Mouse (Mus musculus) WW6 (cell line): ENCODE results near the gene 5430419D17Rik.

Experiments used
- DNase-seq: peaks from one replicate; pipeline ENCODE4 v3.0.0-alpha.2; 2013; ENCODE audit warnings: low read depth, low spot score

Gene 5430419D17Rik

DNA sequence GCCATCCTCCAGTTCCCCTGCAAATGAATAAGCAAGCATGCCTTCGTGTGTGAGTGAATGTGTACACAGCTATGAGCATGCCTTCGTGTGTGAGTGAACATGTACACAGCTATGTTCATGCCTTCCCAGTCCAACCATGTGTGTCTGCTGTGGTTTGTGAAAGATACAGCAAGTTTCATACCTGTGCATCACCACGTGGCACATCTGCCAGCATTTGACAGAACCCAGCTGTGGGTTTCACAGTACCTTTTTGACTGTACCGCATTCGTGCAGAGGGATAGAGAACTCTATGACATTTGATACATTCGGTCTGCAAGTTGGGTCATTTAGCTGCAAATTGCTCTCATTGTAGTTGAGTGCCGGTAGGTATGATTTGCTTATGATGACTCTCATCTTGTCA lies 140.3 kb downstream of the 5430419D17Rik start:
- no peak for DNase-seq

DNA sequence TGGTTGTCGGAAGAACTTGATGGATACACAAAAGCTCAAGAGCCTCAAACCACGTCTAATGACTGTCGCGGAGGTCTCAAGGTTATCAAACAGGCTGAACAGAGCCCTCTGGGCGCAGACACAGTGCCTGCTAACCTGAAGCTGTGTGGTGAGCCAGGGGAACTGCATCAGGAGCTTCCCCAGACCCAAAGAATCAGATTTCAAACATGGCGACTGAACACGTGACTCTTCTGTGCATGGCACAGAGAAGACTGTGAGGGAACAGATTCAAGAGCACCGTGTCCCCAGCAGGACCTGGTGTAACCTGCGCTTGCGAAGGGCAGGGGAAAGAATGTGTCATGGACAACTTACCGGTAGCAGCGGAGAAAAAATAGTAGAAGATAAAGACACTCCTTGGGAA lies 143.4 kb downstream of the 5430419D17Rik start:
- DNase-seq, result peak; percentile 24

DNA sequence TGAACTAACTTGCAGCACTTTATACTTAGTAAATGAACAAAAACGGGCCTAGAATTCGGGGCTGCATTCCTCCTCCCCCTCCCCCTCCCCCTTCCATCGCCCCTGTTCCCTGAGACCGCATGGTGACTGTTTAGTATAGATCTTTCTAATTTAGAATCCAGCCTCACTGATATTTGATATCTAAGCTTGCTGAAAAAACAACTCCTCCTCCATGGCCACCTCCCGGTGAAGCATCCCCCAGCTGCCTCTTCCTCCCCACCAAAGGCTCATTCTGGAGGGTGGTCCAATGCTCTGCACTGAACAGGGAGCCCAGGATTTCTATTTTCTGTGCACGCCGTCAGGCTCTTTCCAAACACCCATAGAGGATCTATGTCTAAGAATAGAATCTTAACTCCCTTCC lies 144.1 kb downstream of the 5430419D17Rik start:
- no peak for DNase-seq

- no peak for DNase-seq
Observed at GRCm38 (mm10) chr7:131322192-131322591, 148.0 kb downstream of the 5430419D17Rik start, which contains the start of gene Cuzd1. Gene Cuzd1 (minus strand): TSS chr7:131322292.

GRCm38 (mm10) chr7:131327054-131327453 lies 152.9 kb downstream of the 5430419D17Rik start:
- no peak for DNase-seq

GRCm38 (mm10) chr7:131329416-131329815 lies 155.2 kb downstream of the 5430419D17Rik start, which contains the start of gene Fam24b:
Gene Fam24b (minus strand): TSS chr7:131329516.
- no peak for DNase-seq

GRCm38 (mm10) chr7:131331688-131332087 lies 157.5 kb downstream of the 5430419D17Rik start:
- DNase-seq, result no peak

GRCm38 (mm10) chr7:131333564-131333963 lies 159.4 kb downstream of the 5430419D17Rik start, which contains the start of gene Fam24a:
Gene Fam24a (plus strand): TSS chr7:131333864.
- DNase-seq, result no peak

DNA sequence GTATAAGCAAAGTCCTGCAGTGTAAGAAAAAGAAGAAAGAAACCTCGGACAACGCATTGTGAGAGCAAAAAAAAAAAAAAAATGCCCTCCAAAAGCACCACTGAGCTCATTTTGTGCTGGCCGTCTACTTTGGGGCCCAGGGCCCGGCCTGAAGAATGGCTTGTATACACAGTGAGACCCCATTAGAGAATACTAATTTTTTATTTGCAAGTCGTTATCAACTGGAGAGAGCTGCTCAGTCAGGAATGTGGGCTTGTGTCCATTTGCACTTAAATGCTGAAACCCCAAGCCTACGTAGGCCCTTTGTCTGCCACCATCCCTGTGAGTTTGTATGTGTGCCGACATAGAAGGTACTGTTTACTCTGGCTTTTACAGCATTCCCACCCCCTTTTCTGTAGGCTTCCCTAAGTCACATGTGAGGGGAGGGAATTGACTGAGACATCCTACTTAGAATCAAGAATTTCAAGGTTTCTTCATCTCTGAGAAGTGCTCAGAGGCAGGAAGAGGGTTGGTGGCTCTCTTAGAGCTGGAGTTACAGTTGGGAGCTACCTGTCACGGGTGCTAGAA lies 163.4 kb downstream of the 5430419D17Rik start:
- no peak for DNase-seq

DNA sequence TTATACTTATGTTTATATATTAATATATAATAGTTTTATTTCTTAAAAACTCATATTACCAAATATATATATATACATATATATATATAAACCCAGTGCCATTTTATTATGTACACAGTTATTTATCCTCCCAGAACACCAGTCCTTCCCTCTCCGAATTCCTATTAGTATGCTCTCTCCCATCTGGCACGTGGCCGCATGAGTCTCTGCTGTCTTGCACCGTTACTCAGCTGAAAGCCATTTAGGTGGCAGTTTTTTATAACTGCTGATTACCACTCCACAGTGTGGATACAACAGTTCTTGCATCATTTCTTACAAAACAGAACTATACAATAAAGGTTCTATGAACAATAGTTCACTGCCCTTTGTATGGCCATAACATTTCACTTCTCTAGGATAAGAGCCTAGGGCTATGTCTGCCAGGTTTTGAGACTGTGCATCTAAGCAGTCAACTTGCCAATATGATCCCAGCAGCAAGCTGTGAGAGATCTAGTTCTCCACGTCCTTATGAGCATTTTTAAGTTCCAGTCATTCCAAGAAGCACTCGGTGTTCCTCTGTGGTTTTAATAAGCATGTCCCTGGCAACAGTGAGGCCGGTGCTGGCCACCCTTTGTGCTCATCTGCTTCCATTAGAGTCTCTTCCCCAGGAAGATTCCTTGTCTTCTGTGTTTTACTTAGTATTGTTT lies 171.8 kb downstream of the 5430419D17Rik start:
- DNase-seq, result no peak
